Comparison of ENCODE assay signal across 8 mouse cellular contexts in genomic region chr2:32876490-32877302, GRCm38 (mm10). TPM values are rescaled to one million over a fixed set of nuclear protein-coding genes. Genes with fewer than 3 reads are reported as not detected.
DNase-seq lines count a peak whose midpoint lies in the region; ATAC-seq and TF ChIP-seq lines count a peak whose summit lies in the region.

No protein-coding gene starts in this region.

- DNase-seq in lung, embryonic 14.5 days: no peak
- no peak for DNase-seq in lung, postnatal 14 days
- DNase-seq in right cerebral cortex, adult 2 months (ENCODE audit: low spot score in 2 of 2): no peak
- no peak for DNase-seq in c-Kit-positive CD71-positive TER-119-positive erythroid progenitor cells, embryonic 14.5 days (ENCODE audit: low spot score)
- no peak for DNase-seq in urinary bladder, postnatal 14 days (ENCODE audit: low spot score)

- 0 out of 2 replicates have a peak, but pooled peaks cover 5% of the 10 kb centered on the region for H3K36me3 ChIP-seq in lung, embryonic 14.5 days (ENCODE audit: insufficient read depth)
- H3K36me3 ChIP-seq in embryonic facial prominence, embryonic 12.5 days: no peaks in the 10 kb centered on the region
- no peaks in the 10 kb centered on the region for H3K36me3 ChIP-seq in intestine, embryonic 15.5 days
- no peaks in the 10 kb centered on the region for H3K36me3 ChIP-seq in midbrain, embryonic 12.5 days

- no peaks in the 10 kb centered on the region for H3K27me3 ChIP-seq in lung, embryonic 14.5 days (ENCODE audit: insufficient read depth, low read length)
- no peaks in the 10 kb centered on the region for H3K27me3 ChIP-seq in embryonic facial prominence, embryonic 12.5 days
- no peaks in the 10 kb centered on the region for H3K27me3 ChIP-seq in intestine, embryonic 15.5 days (replicated peaks)
- H3K27me3 ChIP-seq in midbrain, embryonic 12.5 days: no peaks in the 10 kb centered on the region

- TF ChIP-seq CTCF in lung, embryonic 14.5 days (IDR thresholded peaks at IDR 0.05; ENCODE audit: low read depth): 0 out of 2 replicates have a peak, but pooled peaks have one; percentile 6

- peak overlapping the region; percentile 83 for H3K9ac ChIP-seq in lung, embryonic 14.5 days
- H3K9ac ChIP-seq in embryonic facial prominence, embryonic 12.5 days: peak overlapping the region; percentile 88
- peak overlapping the region; percentile 78 for H3K9ac ChIP-seq in intestine, embryonic 15.5 days
- H3K9ac ChIP-seq in midbrain, embryonic 12.5 days (replicated peaks): peak overlapping the region; percentile 92

- no peaks in the 10 kb centered on the region for H3K9me3 ChIP-seq in lung, embryonic 14.5 days (ENCODE audit: low read depth, low read length)
- no peaks in the 10 kb centered on the region for H3K9me3 ChIP-seq in embryonic facial prominence, embryonic 12.5 days
- H3K9me3 ChIP-seq in intestine, embryonic 15.5 days: no peaks in the 10 kb centered on the region
- H3K9me3 ChIP-seq in midbrain, embryonic 12.5 days: no peaks in the 10 kb centered on the region

- H3K27ac ChIP-seq in lung, embryonic 14.5 days (ENCODE audit: low read depth): peak overlapping the region; percentile 94
- peak overlapping the region; percentile 86 for H3K27ac ChIP-seq in embryonic facial prominence, embryonic 12.5 days
- peak overlapping the region; percentile 83 for H3K27ac ChIP-seq in intestine, embryonic 15.5 days
- H3K27ac ChIP-seq in midbrain, embryonic 12.5 days (replicated peaks): peak overlapping the region; percentile 90; the same call in 1 of the 2 replicates

- H3K4me1 ChIP-seq in lung, embryonic 14.5 days (ENCODE audit: insufficient read depth): peaks cover 41% of the 10 kb centered on the region
- H3K4me1 ChIP-seq in embryonic facial prominence, embryonic 12.5 days: peaks cover 58% of the 10 kb centered on the region
- peaks cover 63% of the 10 kb centered on the region for H3K4me1 ChIP-seq in intestine, embryonic 15.5 days (replicated peaks)
- H3K4me1 ChIP-seq in midbrain, embryonic 12.5 days: peaks cover 61% of the 10 kb centered on the region

- H3K4me2 ChIP-seq in lung, embryonic 14.5 days: peak overlapping the region; percentile 87
- peak overlapping the region; percentile 72 for H3K4me2 ChIP-seq in embryonic facial prominence, embryonic 12.5 days (replicated peaks)
- H3K4me2 ChIP-seq in intestine, embryonic 15.5 days (replicated peaks): peak overlapping the region; percentile 90
- peak overlapping the region; percentile 90 for H3K4me2 ChIP-seq in midbrain, embryonic 12.5 days (replicated peaks)

- peak overlapping the region; percentile 88 for H3K4me3 ChIP-seq in lung, embryonic 14.5 days (ENCODE audit: low read depth, low read length)
- peak overlapping the region; percentile 80 for H3K4me3 ChIP-seq in embryonic facial prominence, embryonic 12.5 days
- peak overlapping the region; percentile 74 for H3K4me3 ChIP-seq in intestine, embryonic 15.5 days (replicated peaks)
- H3K4me3 ChIP-seq in midbrain, embryonic 12.5 days: peak overlapping the region; percentile 77

- WGBS in lung, embryonic 14.5 days: 2% methylated on average over 20 of the region's 20 CpGs
- WGBS in embryonic facial prominence, embryonic 12.5 days: 2% methylated on average over 20 of the region's 20 CpGs
- 2% methylated on average over 20 of the region's 20 CpGs for WGBS in intestine, embryonic 15.5 days
- WGBS in midbrain, embryonic 12.5 days: 2% methylated on average over 20 of the region's 20 CpGs

- peak; percentile 10; the same call in 1 of the 2 replicates for ATAC-seq in lung, embryonic 14.5 days (ENCODE audit: insufficient read depth)
- ATAC-seq in embryonic facial prominence, embryonic 12.5 days (ENCODE audit: insufficient number of reproducible peaks, insufficient read depth, low FRiP score, low TSS enrichment): peak; percentile 11; the same call in 1 of the 2 replicates
- ATAC-seq in intestine, embryonic 15.5 days: peak; percentile 47
- peak; percentile 32 for ATAC-seq in midbrain, embryonic 12.5 days (ENCODE audit: low FRiP score, low read depth)

RNA-seq across cellular contexts. Expression of gene Fam129b, which starts 0.8 kb away (rescaled TPM):
- polyA plus RNA-seq in lung, embryonic 14.5 days (2014; fragmentation: Nextera tagmentation; extraction: Ambion mirVana): 41.2 and 46.5 TPM in 2 replicates
- 48.8 and 54.7 TPM in 2 replicates for polyA plus RNA-seq in embryonic facial prominence, embryonic 12.5 days (2016; fragmentation: Nextera tagmentation; extraction: Ambion mirVana)
- 40.4 and 42.2 TPM in 2 replicates for polyA plus RNA-seq in intestine, embryonic 15.5 days (2015; fragmentation: Nextera tagmentation; extraction: Ambion mirVana)
- 27.0 and 29.1 TPM in 2 replicates for polyA plus RNA-seq in midbrain, embryonic 12.5 days (2016; fragmentation: Nextera tagmentation; extraction: Ambion mirVana)

RNA-seq across cellular contexts. Expression of gene Stxbp1, which starts 29.7 kb away (rescaled TPM):
- 20.7 and 22.2 TPM in 2 replicates for polyA plus RNA-seq in lung, embryonic 14.5 days (2014; fragmentation: Nextera tagmentation; extraction: Ambion mirVana)
- 28.3 and 32.4 TPM in 2 replicates for polyA plus RNA-seq in embryonic facial prominence, embryonic 12.5 days (2016; fragmentation: Nextera tagmentation; extraction: Ambion mirVana)
- polyA plus RNA-seq in intestine, embryonic 15.5 days (2015; fragmentation: Nextera tagmentation; extraction: Ambion mirVana): 21.2 and 22.1 TPM in 2 replicates
- 80.3 and 83.2 TPM in 2 replicates for polyA plus RNA-seq in midbrain, embryonic 12.5 days (2016; fragmentation: Nextera tagmentation; extraction: Ambion mirVana)
